Mouse (Mus musculus) embryonic facial prominence, embryonic 14.5 days (tissue): ENCODE data around the gene Gm21987. TPM values are rescaled to one million over a fixed set of nuclear protein-coding genes. Genes with fewer than 3 reads are reported as not detected.
"Not testable (repeated sequence)": the region's sequence is repeated elsewhere in the genome, so short reads cannot be mapped to it uniquely, and the experiment has no call there.

ENCODE experiments used
- ATAC-seq: fragments of 200-750 bp; cut with Nextera tagmentation; 2 replicates; pipeline ENCODE4 v1.8.0; 2017; ENCODE audit warnings: low read depth, moderate number of reproducible peaks, moderate TSS enrichment
- DNase-seq: peaks from one replicate; pipeline ENCODE4 v3.0.0-alpha.2; 2015; ENCODE audit warnings: low spot score
- H3K27ac ChIP-seq: fragments of 300-500 bp; sonication (generic); replicated peaks from 2 replicates; pipeline ENCODE4 v1.5.1; 2014; ENCODE audit warnings: low read depth, mild to moderate bottlenecking, low read length, moderate library complexity
- H3K27me3 ChIP-seq: fragments of 300-500 bp; sonication (generic); replicated peaks from 2 replicates; pipeline ENCODE4 v1.6.1; 2014; ENCODE audit warnings: low read length; ENCODE audit not compliant: control insufficient read depth, insufficient read depth
- H3K36me3 ChIP-seq: fragments of 300-500 bp; sonication (generic); 2 replicates; pipeline ENCODE4 v1.6.1; 2014; ENCODE audit warnings: low read length, mixed read lengths; ENCODE audit not compliant: control insufficient read depth, insufficient read depth
- H3K4me1 ChIP-seq: fragments of 300-500 bp; sonication (generic); 2 replicates; pipeline ENCODE4 v1.6.1; 2014; ENCODE audit warnings: antibody characterized with exemption, low read length; ENCODE audit not compliant: control insufficient read depth, insufficient read depth
- H3K4me2 ChIP-seq: fragments of 300-500 bp; sonication (generic); 2 replicates; pipeline ENCODE4 v1.6.1; 2014; ENCODE audit warnings: low read depth, mild to moderate bottlenecking, low read length, moderate library complexity, mixed read lengths
- H3K4me3 ChIP-seq: fragments of 300-500 bp; sonication (generic); 2 replicates; pipeline ENCODE4 v1.5.1; 2014; ENCODE audit warnings: low read depth, mild to moderate bottlenecking, low read length
- H3K9ac ChIP-seq: fragments of 300-500 bp; sonication (generic); 2 replicates; pipeline ENCODE4 v1.6.1; 2014; ENCODE audit warnings: low read depth, mild to moderate bottlenecking, low read length, moderate library complexity, mixed read lengths
- H3K9me3 ChIP-seq: fragments of 300-500 bp; sonication (generic); 2 replicates; pipeline ENCODE4 v1.6.1; 2016; ENCODE audit warnings: low read length; ENCODE audit not compliant: control insufficient read depth
- WGBS: fragments of 180-500 bp; shearing (Covaris S2); extraction: QIAGEN DNeasy Blood & Tissue Kit; methylation state at CpG from one replicate; pipeline ENCODE4 v1.1.7; 2014; 5-methylcytosine and 5-hydroxymethylcytosine counted together
- polyA plus RNA-seq: library from polyadenylated mRNA; unstranded; fragments of >200 nt; fragmentation: Nextera tagmentation; extraction: Ambion mirVana; gene quantifications from 2 replicates; pipeline ENCODE4 v1.2.1, GENCODE M21; 2014

Gm21987 gene
- polyA plus RNA-seq, 1 experiment from 2014 or later, result not detected

DNA sequence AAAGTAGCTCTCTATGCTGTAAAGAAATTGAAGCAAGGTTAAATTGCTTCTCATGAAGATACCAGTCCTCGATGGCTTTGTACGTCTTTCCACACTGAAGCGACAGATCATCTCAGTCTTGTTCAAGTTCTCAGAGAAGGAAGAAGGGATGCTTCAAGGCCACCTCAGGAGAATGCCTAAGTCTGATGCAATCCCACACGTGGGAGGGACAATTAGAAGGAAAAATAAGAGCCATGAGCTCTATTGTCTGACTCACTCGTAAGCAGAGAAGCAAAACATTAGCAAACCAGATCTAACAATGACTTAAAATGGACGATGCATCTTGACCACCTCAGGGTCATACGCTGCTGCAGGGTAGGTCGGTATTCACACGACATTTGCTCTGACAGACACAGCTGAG, 28.3 kb upstream of the Gm21987 start:
- Histone ChIP-seq H3K9ac (no peak overlapping the region), H3K4me3 (no peak overlapping the region), H3K27ac (no peak overlapping the region), H3K27me3 (no peaks in the 10 kb centered on the region), H3K4me2 (no peak overlapping the region), H3K4me1 (0 out of 2 replicates have a peak, but pooled peaks cover 4% of the 10 kb centered on the region), H3K9me3 (no peaks in the 10 kb centered on the region), H3K36me3 (no peaks in the 10 kb centered on the region)
- DNase-seq (no peak), ATAC-seq (no peak)
- WGBS, result 77% methylated on average over 9 of the region's 9 CpGs

DNA sequence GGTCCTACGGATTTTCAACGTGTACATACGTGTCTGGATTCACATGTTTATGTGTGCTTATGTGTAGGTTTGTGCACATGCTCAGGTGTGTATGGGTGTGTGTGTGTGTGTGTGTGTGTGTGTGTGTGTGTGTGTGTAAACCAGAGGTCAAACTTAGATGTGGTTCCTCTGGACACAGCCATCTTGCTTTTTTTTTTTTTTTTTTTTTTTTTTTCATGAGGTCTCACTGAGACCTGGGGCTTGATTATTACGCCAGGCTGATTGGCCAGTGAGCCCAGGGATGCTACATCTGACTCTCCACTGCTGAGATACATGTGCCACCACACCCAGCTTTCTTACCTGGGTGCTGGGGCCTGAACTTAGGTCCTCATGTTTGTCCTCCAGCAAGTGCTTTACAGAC, 27.8 kb upstream of the Gm21987 start:
- WGBS, result 86% methylated on average over 4 of the region's 4 CpGs
- Histone ChIP-seq H3K27me3 (no peaks in the 10 kb centered on the region), H3K4me3 (no peak overlapping the region), H3K27ac (no peak overlapping the region), H3K4me1 (0 out of 2 replicates have a peak, but pooled peaks cover 4% of the 10 kb centered on the region), H3K9me3 (no peaks in the 10 kb centered on the region), H3K9ac (no peak overlapping the region), H3K36me3 (no peaks in the 10 kb centered on the region), H3K4me2 (no peak overlapping the region)
- DNase-seq (no peak), ATAC-seq (no peak)

- Histone ChIP-seq H3K36me3 (no peaks in the 10 kb centered on the region), H3K4me2 (peak overlapping the region; percentile 45), H3K27ac (no peak overlapping the region), H3K4me3 (peak overlapping the region; percentile 20), H3K9me3 (no peaks in the 10 kb centered on the region), H3K27me3 (no peaks in the 10 kb centered on the region), H3K4me1 (0 out of 2 replicates have a peak, but pooled peaks cover 4% of the 10 kb centered on the region), H3K9ac (no peak overlapping the region)
- DNase-seq, result peak; percentile 52
- WGBS, result 24% methylated on average over 17 of the region's 17 CpGs
- ATAC-seq, result peak; percentile 60; the same call in 1 of the 2 replicates
These were observed 25.3 kb upstream of the Gm21987 start for GRCm38 (mm10) chr16:38321452-38321935.

DNA sequence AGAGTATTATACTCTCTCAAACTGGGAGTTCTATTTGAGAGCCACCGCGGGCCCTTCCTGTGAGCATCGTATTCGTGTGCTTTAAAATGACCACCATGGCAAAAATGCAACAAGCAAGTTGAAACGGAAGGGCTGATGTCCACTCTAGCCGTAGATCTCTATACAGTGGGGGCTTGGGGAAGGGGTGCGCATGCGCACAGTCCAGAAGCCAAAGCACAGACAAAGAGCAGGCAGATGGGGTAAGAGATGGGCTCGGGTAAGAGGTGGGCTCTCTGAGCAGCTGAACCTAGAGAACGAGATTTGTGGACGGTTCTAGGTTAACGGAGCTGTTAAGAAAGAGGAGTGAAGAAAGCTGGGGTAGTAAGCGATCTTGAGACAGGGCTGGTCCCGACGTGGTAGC, 22.5 kb upstream of the Gm21987 start:
- ATAC-seq, result no peak
- 89% methylated on average over 15 of the region's 15 CpGs for WGBS
- no peak overlapping the region for H3K27ac ChIP-seq
- no peaks in the 10 kb centered on the region for H3K36me3 ChIP-seq
- no peak overlapping the region for H3K9ac ChIP-seq
- H3K4me1 ChIP-seq, result 0 out of 2 replicates have a peak, but pooled peaks cover 4% of the 10 kb centered on the region
- no peak overlapping the region for H3K4me2 ChIP-seq
- no peaks in the 10 kb centered on the region for H3K9me3 ChIP-seq
- DNase-seq, result no peak
- H3K4me3 ChIP-seq, result no peak overlapping the region
- no peaks in the 10 kb centered on the region for H3K27me3 ChIP-seq

GRCm38 (mm10) chr16:38326778-38327397, 20.0 kb upstream of the Gm21987 start:
- Histone ChIP-seq H3K27ac (no peak overlapping the region), H3K9ac (no peak overlapping the region), H3K4me3 (no peak overlapping the region), H3K27me3 (no peaks in the 10 kb centered on the region), H3K36me3 (no peaks in the 10 kb centered on the region), H3K4me1 (no peaks in the 10 kb centered on the region), H3K4me2 (no peak overlapping the region), H3K9me3 (no peaks in the 10 kb centered on the region)
- ATAC-seq (no peak), DNase-seq (no peak)
- WGBS, result 89% methylated on average over 11 of the region's 11 CpGs

- H3K4me3 ChIP-seq, result no peak overlapping the region
- H3K4me2 ChIP-seq, result no peak overlapping the region
- no peaks in the 10 kb centered on the region for H3K4me1 ChIP-seq
- no peak for DNase-seq
- no peaks in the 10 kb centered on the region for H3K27me3 ChIP-seq
- H3K9me3 ChIP-seq, result no peaks in the 10 kb centered on the region
- ATAC-seq, result no peak
- WGBS, result 87% methylated on average over 3 of the region's 3 CpGs
- no peaks in the 10 kb centered on the region for H3K36me3 ChIP-seq
- H3K27ac ChIP-seq, result no peak overlapping the region
- no peak overlapping the region for H3K9ac ChIP-seq
These were observed 17.5 kb upstream of the Gm21987 start for GRCm38 (mm10) chr16:38329340-38329739.

GRCm38 (mm10) chr16:38334431-38334830, 12.4 kb upstream of the Gm21987 start:
- H3K9me3 ChIP-seq, result no peaks in the 10 kb centered on the region
- DNase-seq (no peak), ATAC-seq (no peak)
- H3K4me1 ChIP-seq, result no peaks in the 10 kb centered on the region
- H3K9ac ChIP-seq, result no peak overlapping the region
- H3K27me3 ChIP-seq, result no peaks in the 10 kb centered on the region
- 37% methylated on average over 6 of the region's 6 CpGs for WGBS
- H3K36me3 ChIP-seq, result no peaks in the 10 kb centered on the region
- H3K4me2 ChIP-seq, result no peak overlapping the region
- no peak overlapping the region for H3K27ac ChIP-seq
- no peak overlapping the region for H3K4me3 ChIP-seq

DNA sequence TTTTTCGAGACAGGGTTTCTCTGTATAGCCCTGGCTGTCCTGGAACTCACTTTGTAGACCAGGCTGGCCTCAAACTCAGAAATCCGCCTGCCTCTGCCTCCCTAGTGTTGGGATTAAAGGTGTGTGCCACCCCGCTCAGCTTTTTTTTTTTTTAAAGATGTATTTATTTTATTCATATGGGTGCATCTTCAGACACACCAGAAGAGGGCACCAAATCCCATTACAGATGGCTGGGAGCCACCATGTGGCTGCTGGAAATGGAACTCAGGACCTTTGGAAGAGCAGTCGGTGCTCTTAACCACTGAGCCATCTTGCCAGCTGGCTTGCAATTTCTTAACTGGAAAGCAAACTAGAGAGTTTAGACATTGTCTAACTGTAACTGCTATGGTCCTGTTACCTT, 8.8 kb upstream of the Gm21987 start:
- H3K36me3 ChIP-seq, H3K9me3 ChIP-seq, H3K4me1 ChIP-seq, H3K4me3 ChIP-seq, H3K9ac ChIP-seq, DNase-seq, H3K4me2 ChIP-seq, ATAC-seq, H3K27me3 ChIP-seq, H3K27ac ChIP-seq: not testable (repeated sequence)
- WGBS, result 82% methylated on average over 4 of the region's 4 CpGs
